Mouse (Mus musculus): Measurements from ENCODE around the gene Cep290. TPM values are rescaled to one million over a fixed set of nuclear protein-coding genes. Genes with fewer than 3 reads are reported as not detected.
A peak's percentile ranks its signal among the peaks of the same experiment; 100 is the strongest.

Cep290 gene
- total RNA-seq (2021), result 1 to 10 TPM; 3.4 to 3.7 TPM
- long read RNA-seq, experiment 1, partial matches to known transcripts, result 1 of 2 reads
- long read RNA-seq, experiment 1, other reads (novel, unspliced or antisense), result 1 of 2 reads
- long read RNA-seq, experiment 2, result 0 reads

- peak within 1 kb of the TSS; percentile 97 for H3K4me3 ChIP-seq
- H3K27ac ChIP-seq, result peak within 1 kb of the TSS; percentile 88
- no peak for TF ChIP-seq CTCF (IDR thresholded peaks at IDR 0.05)
- intact Hi-C loops (cut with DNase I), result loop anchor here (5.0 kb wide), 1 partner anchor 100 kb away; no protein-coding TSS in a partner anchor
- DNase-seq, result peak; percentile 95
Observed at GRCm38 (mm10) chr10:100487097-100487978, at the start of gene Cep290, which contains the start of gene Tmtc3. Gene Cep290, plus strand, starts transcription at chr10:100487558. Gene Tmtc3, minus strand, starts transcription at chr10:100487350.

GRCm38 (mm10) chr10:100449394-100449793 lies 38.0 kb upstream of the Cep290 start:
- no peak for DNase-seq
- Histone ChIP-seq H3K4me3 (no peak overlapping the region), H3K27ac (no peak overlapping the region)
- peak; percentile 40 for TF ChIP-seq CTCF (IDR thresholded peaks at IDR 0.05)
- intact Hi-C loops (cut with DNase I), result no loop called here

- Histone ChIP-seq H3K4me3 (no peak overlapping the region), H3K27ac (no peak overlapping the region)
- DNase-seq, result no peak
- TF ChIP-seq CTCF (IDR thresholded peaks at IDR 0.05), result no peak
- intact Hi-C loops (cut with DNase I), result no loop called here
Observed at GRCm38 (mm10) chr10:100460515-100460914, 26.8 kb upstream of the Cep290 start.

GRCm38 (mm10) chr10:100475040-100475439 lies 12.3 kb upstream of the Cep290 start:
- no peak for DNase-seq
- peak; percentile 61 for TF ChIP-seq CTCF (IDR thresholded peaks at IDR 0.05)
- intact Hi-C loops (cut with DNase I), result loop anchor here (5.0 kb wide), 1 partner anchor 833 kb away; no protein-coding TSS in a partner anchor
- Histone ChIP-seq H3K27ac (no peak overlapping the region), H3K4me3 (no peak overlapping the region)

GRCm38 (mm10) chr10:100479538-100479937 lies 7.8 kb upstream of the Cep290 start:
- TF ChIP-seq CTCF (IDR thresholded peaks at IDR 0.05), result no peak
- intact Hi-C loops (cut with DNase I), result loop anchor here (5.0 kb wide), 1 partner anchor 837 kb away; no protein-coding TSS in a partner anchor
- DNase-seq, result no peak
- Histone ChIP-seq H3K4me3 (no peak overlapping the region), H3K27ac (no peak overlapping the region)

GRCm38 (mm10) chr10:100486701-100487096 lies 659 bp upstream of the Cep290 start:
- DNase-seq, result no peak
- peak overlapping the region; percentile 97 for H3K4me3 ChIP-seq
- TF ChIP-seq CTCF (IDR thresholded peaks at IDR 0.05), result no peak
- intact Hi-C loops (cut with DNase I), result loop anchor here (5.0 kb wide), 1 partner anchor 101 kb away; no protein-coding TSS in a partner anchor
- H3K27ac ChIP-seq, result peak overlapping the region; percentile 88

GRCm38 (mm10) chr10:100491916-100492315 lies 4.6 kb downstream of the Cep290 start:
- TF ChIP-seq CTCF (IDR thresholded peaks at IDR 0.05), result no peak
- intact Hi-C loops (cut with DNase I), result no loop called here
- Histone ChIP-seq H3K4me3 (no peak overlapping the region), H3K27ac (no peak overlapping the region)
- no peak for DNase-seq

GRCm38 (mm10) chr10:100498309-100498708 lies 11.0 kb downstream of the Cep290 start:
- TF ChIP-seq CTCF (IDR thresholded peaks at IDR 0.05), result no peak
- DNase-seq, result no peak

GRCm38 (mm10) chr10:100508170-100508569 lies 20.8 kb downstream of the Cep290 start:
- Histone ChIP-seq H3K27ac (no peak overlapping the region), H3K4me3 (no peak overlapping the region)
- no peak for DNase-seq
- intact Hi-C loops (cut with DNase I), result no loop called here
- TF ChIP-seq CTCF (IDR thresholded peaks at IDR 0.05), result no peak

More at GRCm38 (mm10) chr10:100498309-100498708, 11.0 kb downstream of the Cep290 start:
- intact Hi-C loops (cut with DNase I), result no loop called here
- Histone ChIP-seq H3K4me3 (no peak overlapping the region), H3K27ac (no peak overlapping the region)

GRCm38 (mm10) chr10:100521617-100522016 lies 34.3 kb downstream of the Cep290 start:
- no peak for DNase-seq
- Histone ChIP-seq H3K4me3 (no peak overlapping the region), H3K27ac (no peak overlapping the region)
- intact Hi-C loops (cut with DNase I), result no loop called here
- TF ChIP-seq CTCF (IDR thresholded peaks at IDR 0.05), result no peak

- Histone ChIP-seq H3K4me3 (no peak overlapping the region), H3K27ac (no peak overlapping the region)
- no peak for TF ChIP-seq CTCF (IDR thresholded peaks at IDR 0.05)
- no peak for DNase-seq
- intact Hi-C loops (cut with DNase I), result no loop called here
Observed at GRCm38 (mm10) chr10:100522330-100522729, 35.0 kb downstream of the Cep290 start.

- TF ChIP-seq CTCF (IDR thresholded peaks at IDR 0.05), result no peak
- no peak overlapping the region for H3K27ac ChIP-seq
- intact Hi-C loops (cut with DNase I), result no loop called here
Observed at GRCm38 (mm10) chr10:100524499-100525390, 37.4 kb downstream of the Cep290 start.

More at GRCm38 (mm10) chr10:100524499-100525390, 37.4 kb downstream of the Cep290 start:
- H3K4me3 ChIP-seq, result no peak overlapping the region
- DNase-seq, result no peak
